Mouse (Mus musculus): ENCODE measurements around the gene Krtap4-7. TPM values are rescaled to one million over a fixed set of nuclear protein-coding genes. Genes with fewer than 3 reads are reported as not detected.
"Not testable (repeated sequence)": the region's sequence is repeated elsewhere in the genome, so short reads cannot be mapped to it uniquely, and the experiment has no call there.

The Krtap4-7 gene
- polyA plus RNA-seq, 1 experiment = not detected

GRCm38 (mm10) chr11:99659256-99659655 lies 15.4 kb upstream of the Krtap4-7 start:
- no peaks in the 10 kb centered on the region for H3K27me3 ChIP-seq (ENCODE audit: control insufficient read depth, insufficient read depth, insufficient read length)
- H3K79me3 ChIP-seq (ENCODE audit: low read depth) = no peaks in the 10 kb centered on the region
- H3K36me3 ChIP-seq (ENCODE audit: control insufficient read depth, insufficient read depth) = no peaks in the 10 kb centered on the region
- H3ac ChIP-seq (ENCODE audit: control insufficient read depth, insufficient read length, low read depth) = no peak overlapping the region
- no peak overlapping the region for H3K4me3 ChIP-seq (ENCODE audit: insufficient read depth, poor library complexity, severe bottlenecking)
- peak; percentile 2 for TF ChIP-seq FOSL1 (IDR thresholded peaks at IDR 0.05; ENCODE audit: insufficient read depth, low read length, poor library complexity, severe bottlenecking)
- TF ChIP-seq MAX (IDR thresholded peaks at IDR 0.05) = no peak
- peak; percentile 2 for TF ChIP-seq MYOD1 (IDR thresholded peaks at IDR 0.05; ENCODE audit: control insufficient read depth, insufficient read length, low read depth)
- no peaks in the 10 kb centered on the region for H3K79me2 ChIP-seq (ENCODE audit: control insufficient read depth, insufficient read depth)

- not testable (repeated sequence) for H3ac ChIP-seq (ENCODE audit: control insufficient read depth, insufficient read length, low read depth); H3K36me3 ChIP-seq (ENCODE audit: control insufficient read depth, insufficient read depth); H3K4me3 ChIP-seq (ENCODE audit: insufficient read depth, poor library complexity, severe bottlenecking); H3K79me2 ChIP-seq (ENCODE audit: control insufficient read depth, insufficient read depth); H3K27me3 ChIP-seq (ENCODE audit: control insufficient read depth, insufficient read depth, insufficient read length); H3K79me3 ChIP-seq (ENCODE audit: low read depth)
- TF ChIP-seq MYOD1 (IDR thresholded peaks at IDR 0.05; ENCODE audit: control insufficient read depth, insufficient read length, low read depth) = peak; percentile 86
Measured at GRCm38 (mm10) chr11:99658467-99659010, 14.7 kb upstream of the Krtap4-7 start, which contains the start of gene Gm11563. Gene Gm11563, minus strand, starts transcription at chr11:99658960.

GRCm38 (mm10) chr11:99657051-99657450 lies 13.2 kb upstream of the Krtap4-7 start:
- Histone ChIP-seq H3K79me3 (ENCODE audit: low read depth) (no peaks in the 10 kb centered on the region), H3K36me3 (ENCODE audit: control insufficient read depth, insufficient read depth) (no peaks in the 10 kb centered on the region), H3K4me3 (ENCODE audit: insufficient read depth, poor library complexity, severe bottlenecking) (no peak overlapping the region), H3ac (ENCODE audit: control insufficient read depth, insufficient read length, low read depth) (no peak overlapping the region), H3K79me2 (ENCODE audit: control insufficient read depth, insufficient read depth) (no peaks in the 10 kb centered on the region), H3K27me3 (ENCODE audit: control insufficient read depth, insufficient read depth, insufficient read length) (no peaks in the 10 kb centered on the region)
- TF ChIP-seq MAX (IDR thresholded peaks at IDR 0.05) (no peak), FOSL1 (IDR thresholded peaks at IDR 0.05; ENCODE audit: insufficient read depth, low read length, poor library complexity, severe bottlenecking) (no peak)

- Histone ChIP-seq H3K4me3 (ENCODE audit: insufficient read depth, poor library complexity, severe bottlenecking) (no peak within 1 kb of the TSS), H3K36me3 (ENCODE audit: control insufficient read depth, insufficient read depth) (no peaks in the 10 kb centered on the region), H3K79me3 (ENCODE audit: low read depth) (no peaks in the 10 kb centered on the region), H3ac (ENCODE audit: control insufficient read depth, insufficient read length, low read depth) (no peak within 1 kb of the TSS), H3K79me2 (ENCODE audit: control insufficient read depth, insufficient read depth) (no peaks in the 10 kb centered on the region), H3K27me3 (ENCODE audit: control insufficient read depth, insufficient read depth, insufficient read length) (no peaks in the 10 kb centered on the region)
- TF ChIP-seq MYOG (IDR thresholded peaks at IDR 0.05; ENCODE audit: control insufficient read depth, extremely low read depth, insufficient read length) (no peak), MYOD1 (IDR thresholded peaks at IDR 0.05; ENCODE audit: control insufficient read depth, insufficient read length, low read depth) (no peak), USF1 (IDR thresholded peaks at IDR 0.05; ENCODE audit: low read depth) (no peak), CEBPB (IDR thresholded peaks at IDR 0.05; ENCODE audit: low read depth) (no peak), FOSL1 (IDR thresholded peaks at IDR 0.05; ENCODE audit: insufficient read depth, low read length, poor library complexity, severe bottlenecking) (no peak), CTCF (IDR thresholded peaks at IDR 0.05; ENCODE audit: control insufficient read depth, insufficient read depth, insufficient read length) (no peak), MAX (IDR thresholded peaks at IDR 0.05) (no peak)
Measured at GRCm38 (mm10) chr11:99650136-99650535, 6.2 kb upstream of the Krtap4-7 start, which contains the start of gene Gm11555. Gene Gm11555, minus strand, starts transcription at chr11:99650236.

GRCm38 (mm10) chr11:99646444-99646843 lies 2.6 kb upstream of the Krtap4-7 start:
- Histone ChIP-seq H3K79me2 (ENCODE audit: control insufficient read depth, insufficient read depth) (no peaks in the 10 kb centered on the region), H3K27me3 (ENCODE audit: control insufficient read depth, insufficient read depth, insufficient read length) (no peaks in the 10 kb centered on the region), H3K36me3 (ENCODE audit: control insufficient read depth, insufficient read depth) (no peaks in the 10 kb centered on the region), H3K79me3 (ENCODE audit: low read depth) (no peaks in the 10 kb centered on the region), H3K4me3 (ENCODE audit: insufficient read depth, poor library complexity, severe bottlenecking) (no peak overlapping the region), H3ac (ENCODE audit: control insufficient read depth, insufficient read length, low read depth) (no peak overlapping the region)
- TF ChIP-seq MYOG (IDR thresholded peaks at IDR 0.05; ENCODE audit: control insufficient read depth, extremely low read depth, insufficient read length) (no peak), FOSL1 (IDR thresholded peaks at IDR 0.05; ENCODE audit: insufficient read depth, low read length, poor library complexity, severe bottlenecking) (no peak), CEBPB (IDR thresholded peaks at IDR 0.05; ENCODE audit: low read depth) (no peak), USF1 (IDR thresholded peaks at IDR 0.05; ENCODE audit: low read depth) (no peak), CTCF (IDR thresholded peaks at IDR 0.05; ENCODE audit: control insufficient read depth, insufficient read depth, insufficient read length) (no peak), MYOD1 (IDR thresholded peaks at IDR 0.05; ENCODE audit: control insufficient read depth, insufficient read length, low read depth) (no peak), MAX (IDR thresholded peaks at IDR 0.05) (no peak)

GRCm38 (mm10) chr11:99644351-99644750 lies 462 bp upstream of the Krtap4-7 start:
- H3K79me3 ChIP-seq (ENCODE audit: low read depth) = no peaks in the 10 kb centered on the region
- no peaks in the 10 kb centered on the region for H3K36me3 ChIP-seq (ENCODE audit: control insufficient read depth, insufficient read depth)
- H3K79me2 ChIP-seq (ENCODE audit: control insufficient read depth, insufficient read depth) = no peaks in the 10 kb centered on the region
- H3ac ChIP-seq (ENCODE audit: control insufficient read depth, insufficient read length, low read depth) = no peak overlapping the region
- TF ChIP-seq MYOD1 (IDR thresholded peaks at IDR 0.05; ENCODE audit: control insufficient read depth, insufficient read length, low read depth) = no peak
- TF ChIP-seq MAX (IDR thresholded peaks at IDR 0.05) = no peak
- no peak for TF ChIP-seq CTCF (IDR thresholded peaks at IDR 0.05; ENCODE audit: control insufficient read depth, insufficient read depth, insufficient read length)
- TF ChIP-seq FOSL1 (IDR thresholded peaks at IDR 0.05; ENCODE audit: insufficient read depth, low read length, poor library complexity, severe bottlenecking) = no peak
- no peak for TF ChIP-seq CEBPB (IDR thresholded peaks at IDR 0.05; ENCODE audit: low read depth)
- no peak for TF ChIP-seq MYOG (IDR thresholded peaks at IDR 0.05; ENCODE audit: control insufficient read depth, extremely low read depth, insufficient read length)
- TF ChIP-seq USF1 (IDR thresholded peaks at IDR 0.05; ENCODE audit: low read depth) = no peak
- no peaks in the 10 kb centered on the region for H3K27me3 ChIP-seq (ENCODE audit: control insufficient read depth, insufficient read depth, insufficient read length)
- H3K4me3 ChIP-seq (ENCODE audit: insufficient read depth, poor library complexity, severe bottlenecking) = no peak overlapping the region
